In the genomic region with DNA sequence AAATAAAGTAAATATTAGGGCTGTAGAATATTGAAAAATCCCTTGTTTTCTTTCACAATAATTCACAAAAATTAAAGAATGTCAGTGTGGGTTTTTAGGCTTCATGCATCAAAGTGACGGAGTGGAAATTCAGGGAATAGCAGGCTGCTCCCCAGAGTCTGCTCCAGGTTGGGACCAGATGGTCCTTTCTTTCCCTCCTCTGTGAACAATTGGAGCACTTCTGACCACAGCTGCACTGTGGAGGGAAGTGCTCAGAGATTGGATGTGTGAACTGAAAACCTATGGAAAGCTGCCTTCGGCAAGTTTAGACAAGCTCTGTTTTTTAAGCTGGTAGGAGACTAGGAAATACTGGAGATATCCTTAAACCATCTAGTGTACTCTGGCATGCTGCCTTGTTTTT, we compare ENCODE assay signal across 11 mouse cellular contexts.
DNase-seq lines count a peak whose midpoint lies in the region; ATAC-seq and TF ChIP-seq lines count a peak whose summit lies in the region.
"Had no signal": no experiment of that assay in that cellular context is flagged by ENCODE, and none has a peak within 500 bp of the region (broad histone marks: within the 10 kb centered on the region; RNA-seq: fewer than 3 reads in every experiment).

No protein-coding gene starts in this region.

- WGBS in hindbrain, embryonic 12.5 days, result 24% methylated on average over 2 of the region's 2 CpGs
- 41% methylated on average over 2 of the region's 2 CpGs for WGBS in midbrain, embryonic 14.5 days

- H3K9ac ChIP-seq in hindbrain, embryonic 12.5 days, result no peak overlapping the region
- H3K9ac ChIP-seq in midbrain, embryonic 14.5 days (replicated peaks; ENCODE audit: low read length), result no peak overlapping the region

- peak; percentile 89 for DNase-seq in brain, embryonic 14.5 days (ENCODE audit: low read depth)
- DNase-seq in embryo, embryonic 9.5 days (ENCODE audit: extremely low spot score), result peak; percentile 8
- peak; percentile 61 for DNase-seq in midbrain, embryonic 14.5 days
- no peak for DNase-seq in kidney, postnatal 4 days
- DNase-seq in layer of hippocampus, adult 9-10 months (ENCODE audit: low spot score), result no peak
- DNase-seq in cerebellum, adult 9-11 months, result no peak
- DNase-seq: heart, postnatal 36 days; lung, adult 2 months; right cerebral cortex, postnatal 4 days had no signal

- no peak overlapping the region for H3K27ac ChIP-seq in hindbrain, embryonic 12.5 days
- no peak overlapping the region for H3K27ac ChIP-seq in midbrain, embryonic 14.5 days (replicated peaks; ENCODE audit: low read depth, low read length)
- H3K27ac ChIP-seq: stomach, postnatal 0 days had no signal

- no peak for TF ChIP-seq POLR2A in brain, embryonic 14.5 days (IDR thresholded peaks at IDR 0.05; ENCODE audit: borderline replicate concordance, extremely low read depth, insufficient read depth, insufficient read length, poor library complexity, severe bottlenecking)

- no peaks in the 10 kb centered on the region for H3K36me3 ChIP-seq in hindbrain, embryonic 12.5 days
- no peaks in the 10 kb centered on the region for H3K36me3 ChIP-seq in midbrain, embryonic 14.5 days (ENCODE audit: control insufficient read depth, insufficient read depth, low read length)

- ATAC-seq in hindbrain, embryonic 12.5 days (ENCODE audit: low FRiP score), result peak; percentile 96
- ATAC-seq in midbrain, embryonic 14.5 days (ENCODE audit: low FRiP score, low TSS enrichment), result peak; percentile 76

- H3K9me3 ChIP-seq in hindbrain, embryonic 12.5 days (replicated peaks), result no peaks in the 10 kb centered on the region
- H3K9me3 ChIP-seq in midbrain, embryonic 14.5 days (ENCODE audit: control insufficient read depth, low read length), result no peaks in the 10 kb centered on the region

- H3K4me2 ChIP-seq in hindbrain, embryonic 12.5 days (replicated peaks), result no peak overlapping the region
- H3K4me2 ChIP-seq in midbrain, embryonic 14.5 days (ENCODE audit: low read length), result no peak overlapping the region

- no peaks in the 10 kb centered on the region for H3K4me1 ChIP-seq in hindbrain, embryonic 12.5 days
- H3K4me1 ChIP-seq in midbrain, embryonic 14.5 days (ENCODE audit: control insufficient read depth, insufficient read depth, low read length), result no peaks in the 10 kb centered on the region

- TF ChIP-seq CTCF in brain, embryonic 14.5 days (IDR thresholded peaks at IDR 0.05; ENCODE audit: borderline replicate concordance, extremely low read depth, insufficient read depth, insufficient read length), result no peak

- no peak overlapping the region for H3K4me3 ChIP-seq in hindbrain, embryonic 12.5 days
- H3K4me3 ChIP-seq in midbrain, embryonic 14.5 days (replicated peaks; ENCODE audit: low read depth, low read length), result no peak overlapping the region

- no peaks in the 10 kb centered on the region for H3K27me3 ChIP-seq in hindbrain, embryonic 12.5 days
- H3K27me3 ChIP-seq in midbrain, embryonic 14.5 days (ENCODE audit: control insufficient read depth, insufficient read depth, low read length), result no peaks in the 10 kb centered on the region

Comparison
In these comparisons a context has a peak if more than half of its experiments do, and no peak if none do; other contexts are left out.
1. DNase-seq: peak in brain, embryonic 14.5 days (single experiment), embryo, embryonic 9.5 days (single experiment) and midbrain, embryonic 14.5 days (single experiment); none in kidney, postnatal 4 days (0 of 2), layer of hippocampus, adult 9-10 months (single experiment) and cerebellum, adult 9-11 months (single experiment).